Mouse (Mus musculus) T-helper 17 cell (primary cell): ENCODE measurements around the gene Mpv17l.
"Not testable (repeated sequence)": the region's sequence is repeated elsewhere in the genome, so short reads cannot be mapped to it uniquely, and the experiment has no call there.

Source experiments
- in situ Hi-C, 2 experiments: fragments of 300-600 bp; cut with MboI, MseI; formaldehyde crosslinking; loops; 1 replicate in 1 of 2; 2 replicates in 1 of 2; pipeline ENCODE4 v1.15.1; 2025; ENCODE audit warnings: high pct_unique_total_duplicates in 2 of 2

The Mpv17l gene

GRCm38 (mm10) chr16:13902888-13903483 lies at the start of gene Mpv17l, which contains the start of gene Pdxdc1:
TSS of gene Mpv17l (plus strand) at chr16:13903161.
TSS of gene Pdxdc1 (minus strand) at chr16:13903131.
- in situ Hi-C loops = loop anchor here in 1 of 2 experiments (5.0 kb wide), 1 partner anchor 254 kb away; no protein-coding TSS in a partner anchor

DNA sequence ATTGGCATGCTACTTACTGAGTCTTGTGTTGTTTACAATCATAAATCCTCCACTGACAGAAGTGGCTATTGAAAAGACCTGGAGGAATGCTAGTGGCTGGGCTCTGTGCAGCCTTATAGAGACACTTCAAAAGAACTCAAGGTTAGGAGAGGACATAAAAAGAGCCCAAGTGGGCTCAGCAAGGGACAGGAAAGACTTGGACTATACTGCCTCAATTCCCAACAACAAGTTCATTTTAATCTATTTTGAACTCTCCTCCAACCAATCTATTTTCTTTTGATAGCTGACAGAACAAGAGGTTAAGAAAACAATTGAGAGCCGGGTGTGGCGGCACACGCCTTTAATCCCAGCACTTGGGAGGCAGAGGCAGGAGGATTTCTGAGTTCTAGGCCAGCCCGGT lies 49.1 kb upstream of the Mpv17l start:
- in situ Hi-C loops = no loop called here

DNA sequence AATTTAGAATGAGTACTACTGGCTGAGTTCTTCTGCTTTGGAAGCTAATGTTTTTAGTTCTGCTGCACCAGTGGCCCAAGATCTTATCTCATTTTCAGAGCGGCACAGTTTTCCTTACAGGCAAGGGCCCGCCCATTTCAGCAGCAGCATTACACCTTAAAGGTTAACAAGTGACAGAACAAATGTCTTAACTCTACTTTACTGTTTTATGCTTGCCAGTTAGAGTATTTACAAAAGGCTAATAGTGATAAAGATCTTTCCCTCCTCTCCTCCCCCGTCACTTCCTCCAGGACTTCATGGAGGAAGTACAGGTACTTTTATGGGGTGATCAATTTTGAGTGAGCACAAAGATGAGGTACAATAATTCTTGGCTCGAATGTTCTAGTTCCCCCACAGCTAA lies 36.9 kb upstream of the Mpv17l start:
- in situ Hi-C loops = no loop called here

DNA sequence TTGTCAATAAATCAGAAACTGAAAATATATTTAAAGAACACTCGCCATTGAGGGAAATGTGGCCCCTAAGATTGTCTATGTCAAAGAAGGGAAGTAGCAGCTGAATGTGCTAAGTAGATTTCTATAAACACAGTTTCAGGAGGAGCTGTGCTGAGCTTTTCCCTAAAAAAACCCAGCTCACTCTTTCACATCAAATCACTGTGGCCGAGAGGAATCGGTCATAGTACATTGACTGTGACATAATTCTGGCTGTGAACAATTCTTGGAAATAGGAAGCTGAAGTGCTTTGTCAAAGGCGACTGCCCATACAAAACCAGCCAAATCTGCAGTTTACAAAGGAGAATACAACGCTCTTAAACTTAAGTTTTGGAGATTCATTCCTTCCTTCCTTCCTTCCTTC lies 36.3 kb upstream of the Mpv17l start:
- in situ Hi-C loops = no loop called here

DNA sequence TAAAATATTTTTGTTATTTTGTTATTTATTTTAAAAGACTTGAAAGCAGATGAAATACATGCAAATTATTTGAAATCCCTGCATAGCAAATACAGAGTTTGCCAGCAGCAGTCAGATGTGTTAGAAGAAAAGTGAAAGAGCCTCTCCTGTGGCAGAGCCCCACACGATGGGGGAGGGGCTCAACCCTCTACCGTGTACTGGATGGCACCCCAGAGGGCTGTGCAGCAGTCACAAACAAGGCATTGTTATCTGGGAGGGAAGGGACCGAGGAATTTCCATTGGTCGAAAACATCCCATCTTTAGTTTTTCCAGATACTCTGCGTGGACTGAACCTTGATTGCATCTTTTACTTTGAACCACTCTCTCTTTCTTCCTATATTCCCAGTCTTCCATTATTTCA lies 35.6 kb upstream of the Mpv17l start:
- in situ Hi-C loops = not testable (repeated sequence)

DNA sequence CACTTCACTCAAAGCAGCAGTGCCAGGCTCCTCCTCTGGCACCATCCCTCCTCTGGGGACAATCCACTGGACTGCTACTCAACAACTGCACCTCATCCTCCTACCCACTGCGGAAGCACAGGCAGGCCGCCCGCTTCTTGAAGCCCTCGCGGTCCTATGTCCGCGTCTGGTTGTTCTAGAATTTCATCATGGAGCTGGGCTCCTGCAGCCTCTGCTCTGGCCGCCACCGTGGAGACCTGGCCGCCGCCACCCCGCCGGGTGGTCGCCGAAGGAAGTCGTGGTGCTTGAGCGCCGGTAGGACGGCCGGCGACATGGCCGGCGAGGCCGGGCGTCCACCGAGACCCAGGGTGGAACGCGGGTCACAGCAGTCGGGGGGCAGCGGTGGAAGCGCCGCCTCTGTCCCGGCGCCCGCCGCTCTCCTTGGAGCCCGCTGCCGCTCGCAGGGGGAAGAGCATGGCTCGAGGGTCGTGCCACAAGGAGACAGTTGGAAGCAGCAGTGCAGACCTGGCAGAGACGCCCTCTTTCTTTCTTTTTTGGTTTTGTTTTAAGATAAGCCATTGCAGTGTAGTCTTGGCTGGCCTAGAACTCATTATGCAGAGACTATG lies 34.9 kb upstream of the Mpv17l start:
- in situ Hi-C loops = no loop called here

DNA sequence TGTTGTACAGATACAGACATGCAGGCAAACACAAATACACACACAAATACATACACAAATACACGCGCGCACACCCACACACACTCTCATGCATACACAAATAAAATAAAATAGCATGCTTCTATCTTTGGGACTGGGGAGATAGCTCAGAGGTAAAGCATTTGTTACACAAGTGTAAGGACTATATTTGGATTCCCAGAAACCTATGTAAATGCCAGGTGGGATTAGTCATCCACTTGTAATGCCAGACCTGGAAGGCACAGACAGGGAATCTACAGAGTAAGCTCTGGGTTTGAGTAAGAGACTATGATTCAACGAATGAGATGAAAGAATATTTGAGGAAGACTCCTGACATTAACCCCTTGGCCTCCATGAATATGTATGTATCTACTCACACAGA lies 27.5 kb upstream of the Mpv17l start:
- in situ Hi-C loops = no loop called here

DNA sequence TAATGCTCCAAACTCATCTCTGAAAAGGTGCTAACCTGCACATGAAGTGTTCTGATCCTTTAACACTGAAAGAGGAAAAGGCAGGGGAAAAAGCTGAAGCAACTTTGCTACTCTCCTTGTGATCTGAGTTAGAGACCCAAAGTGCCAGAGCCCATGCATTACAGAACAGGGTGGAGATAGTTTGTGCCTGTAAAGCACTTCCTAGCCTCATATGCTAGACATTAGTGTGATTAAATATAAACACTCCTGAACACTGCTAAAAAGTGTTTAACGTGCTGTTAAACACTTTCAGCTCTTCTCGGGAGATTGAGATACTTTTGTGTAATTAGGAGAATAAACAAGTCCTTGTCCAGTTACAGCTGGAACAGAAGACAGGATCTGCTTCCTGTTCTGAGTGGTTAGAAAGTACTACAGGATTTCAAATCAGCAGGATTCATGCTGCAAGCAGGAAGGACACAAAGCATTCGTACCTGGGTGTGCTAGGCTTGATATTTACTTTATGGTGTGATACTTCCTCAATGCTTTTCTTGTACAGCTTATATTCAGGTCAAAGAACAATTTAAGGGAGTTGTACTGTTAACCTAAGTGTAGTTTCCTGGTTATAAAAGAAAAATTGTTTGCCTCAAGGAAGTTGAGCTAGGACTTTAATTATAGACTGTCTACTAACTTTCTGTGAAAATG lies 19.7 kb upstream of the Mpv17l start:
- in situ Hi-C loops = no loop called here

GRCm38 (mm10) chr16:13890449-13890848 lies 12.5 kb upstream of the Mpv17l start:
- in situ Hi-C loops = loop anchor here in 1 of 2 experiments (10.0 kb wide), 1 partner anchor 1986 kb away; the partner anchor contains the start of gene Cpped1

DNA sequence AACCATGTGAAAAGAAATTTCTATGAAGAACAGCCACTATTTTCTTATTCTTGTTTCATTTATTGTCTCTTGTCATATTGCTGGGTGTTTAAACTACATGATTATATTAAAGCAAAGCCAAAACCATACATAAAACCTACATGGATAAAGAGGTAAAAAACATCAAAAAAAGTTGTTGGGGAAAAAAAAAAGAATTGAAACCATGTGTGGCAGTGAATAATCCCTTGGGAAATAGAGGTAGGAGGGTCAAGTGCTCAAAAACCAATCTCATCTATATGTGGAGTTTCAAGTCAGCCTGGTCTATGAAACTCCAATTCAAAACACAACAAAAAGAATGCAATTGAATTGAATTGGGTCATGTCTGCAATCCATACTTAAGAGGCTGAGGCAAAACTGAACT lies 10.1 kb upstream of the Mpv17l start:
- in situ Hi-C loops = loop anchor here in 1 of 2 experiments (10.0 kb wide), 1 partner anchor 1988 kb away; the partner anchor contains the start of gene Cpped1

- in situ Hi-C loops = loop anchor here in 1 of 2 experiments (10.0 kb wide), 1 partner anchor 1989 kb away; the partner anchor contains the start of gene Cpped1
Observed at GRCm38 (mm10) chr16:13894097-13894496, 8.9 kb upstream of the Mpv17l start.

DNA sequence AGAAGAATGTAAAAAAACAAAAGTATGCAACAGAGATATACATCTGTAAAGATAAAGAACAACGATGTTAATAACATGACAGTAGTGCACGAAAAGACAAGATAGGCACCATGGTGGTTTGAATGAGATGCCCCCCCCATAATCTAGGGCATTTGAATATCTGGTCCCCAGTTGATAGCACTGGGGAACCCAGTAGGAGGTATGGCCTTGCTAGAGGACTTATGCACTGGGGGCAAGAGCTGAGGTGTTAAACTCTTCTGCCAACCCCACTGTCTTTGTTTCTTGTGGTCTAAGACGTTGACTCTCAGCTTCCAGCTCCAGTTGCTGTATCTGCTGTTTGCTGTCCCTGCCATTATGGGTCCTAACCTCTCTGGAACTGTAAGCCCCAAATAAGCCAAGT lies 7.2 kb upstream of the Mpv17l start:
- in situ Hi-C loops = loop anchor here (5.0 to 10.0 kb wide), 2 partner anchors 262 to 1991 kb away; partner anchors contain the start of gene Cpped1 (in 1 of the 2)

GRCm38 (mm10) chr16:13896357-13896756 lies 6.6 kb upstream of the Mpv17l start:
- in situ Hi-C loops = loop anchor here (5.0 to 10.0 kb wide), 2 partner anchors 261 to 1992 kb away; partner anchors contain the start of gene Cpped1 (in 1 of the 2)

- in situ Hi-C loops = loop anchor here (5.0 to 10.0 kb wide), 2 partner anchors 258 to 1994 kb away; partner anchors contain the start of gene Cpped1 (in 1 of the 2)
Observed at GRCm38 (mm10) chr16:13898981-13899380, 4.0 kb upstream of the Mpv17l start.

GRCm38 (mm10) chr16:13902397-13902831 lies 547 bp upstream of the Mpv17l start:
- in situ Hi-C loops = loop anchor here in 1 of 2 experiments (5.0 kb wide), 1 partner anchor 255 kb away; no protein-coding TSS in a partner anchor

DNA sequence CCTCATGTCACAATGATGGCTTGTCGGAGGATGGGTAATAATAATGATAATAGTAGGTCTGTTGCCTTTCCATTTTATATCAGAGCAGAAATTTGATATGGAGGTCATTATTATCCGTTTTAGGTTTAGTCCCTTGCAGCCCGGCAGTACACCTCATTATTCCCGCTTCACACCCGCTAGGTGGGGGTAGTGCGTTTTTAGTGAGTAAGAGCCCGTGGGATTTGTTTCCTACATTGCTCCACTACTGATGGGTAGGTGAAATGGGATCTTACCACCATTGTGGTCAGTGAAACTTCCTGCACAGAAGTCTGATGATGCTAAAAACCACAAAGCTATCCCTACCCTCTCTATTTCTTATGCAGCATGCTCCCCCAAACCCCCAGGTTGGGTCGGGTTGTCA lies 527 bp downstream of the Mpv17l start:
- in situ Hi-C loops = loop anchor here in 1 of 2 experiments (5.0 kb wide), 1 partner anchor 254 kb away; no protein-coding TSS in a partner anchor

DNA sequence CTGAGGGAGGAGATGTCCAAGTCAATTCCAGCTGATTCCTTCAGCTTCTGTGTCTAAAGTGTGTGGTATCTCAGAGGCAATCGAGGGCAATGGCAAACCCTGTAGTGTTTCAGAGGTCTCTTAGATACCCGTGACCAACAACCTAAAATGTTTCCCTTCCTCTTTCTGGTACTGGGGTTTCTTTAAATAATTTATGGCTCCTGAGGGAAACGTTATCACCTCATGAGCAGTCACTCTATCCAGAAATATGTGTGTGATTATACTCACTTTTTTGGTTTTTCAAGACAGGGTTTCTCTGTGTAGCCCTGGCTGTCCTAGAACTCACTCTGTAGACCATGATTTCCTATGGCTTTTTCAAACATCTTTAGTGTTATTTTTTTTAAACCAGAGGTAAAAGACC lies 4.3 kb downstream of the Mpv17l start:
- in situ Hi-C loops = no loop called here

- in situ Hi-C loops = no loop called here
Observed at GRCm38 (mm10) chr16:13920093-13920492, 17.1 kb downstream of the Mpv17l start.

GRCm38 (mm10) chr16:13921063-13921462 lies 18.1 kb downstream of the Mpv17l start:
- in situ Hi-C loops = no loop called here

DNA sequence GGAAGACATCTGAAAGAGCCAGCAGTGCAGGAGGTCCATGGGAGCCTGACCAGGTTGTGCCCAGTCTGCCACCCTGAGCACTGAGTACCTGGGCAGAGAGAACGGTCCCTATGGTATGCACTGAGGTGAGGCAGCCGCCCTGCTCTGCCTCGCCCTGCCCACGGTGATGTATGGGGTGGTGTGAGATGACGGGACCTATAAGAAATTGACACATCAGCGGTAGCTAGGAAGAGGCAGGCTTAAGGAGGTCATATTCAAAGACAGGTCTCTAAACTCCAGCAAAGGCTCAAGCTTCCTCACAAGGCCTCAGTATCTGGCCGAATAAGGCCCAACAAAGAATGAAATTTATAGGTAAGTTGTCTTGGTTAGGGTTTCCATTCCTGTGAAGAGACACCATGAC lies 18.8 kb downstream of the Mpv17l start:
- in situ Hi-C loops = no loop called here

- in situ Hi-C loops = not testable (repeated sequence)
Observed at GRCm38 (mm10) chr16:13922499-13922898, 19.5 kb downstream of the Mpv17l start.

GRCm38 (mm10) chr16:13922966-13923365 lies 20.0 kb downstream of the Mpv17l start:
- in situ Hi-C loops = not testable (repeated sequence)
